Mouse (Mus musculus): ENCODE measurements around the gene Ints5. TPM values are rescaled to one million over a fixed set of nuclear protein-coding genes. Genes with fewer than 3 reads are reported as not detected.
A peak's percentile ranks its signal among the peaks of the same experiment; 100 is the strongest.
"Not testable (repeated sequence)": the region's sequence is repeated elsewhere in the genome, so short reads cannot be mapped to it uniquely, and the experiment has no call there.

Ints5 gene
- polyA plus RNA-seq, 1 experiment from 2014 or later, result 29.3 TPM

DNA sequence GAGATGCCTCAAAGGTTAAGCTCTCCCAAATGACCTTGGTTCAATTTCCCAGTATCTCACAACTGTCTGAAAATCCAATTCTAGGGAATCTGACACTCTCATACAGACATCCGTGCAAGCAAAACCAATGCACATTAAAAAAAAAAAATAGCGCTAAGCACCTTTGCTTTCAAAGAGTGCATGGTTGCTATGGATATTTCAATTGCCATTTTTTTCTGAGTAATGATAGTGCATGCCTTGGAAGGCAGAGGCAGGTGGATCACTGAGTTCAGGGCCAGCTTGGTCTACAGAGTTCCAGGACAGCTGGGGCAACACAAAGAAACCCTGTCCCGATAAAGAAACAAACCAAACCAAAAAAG, 11.8 kb upstream of the Ints5 start:
- Histone ChIP-seq H3K4me1 (ENCODE audit: control insufficient read depth, insufficient read depth, low read length) (no peaks in the 10 kb centered on the region), H3K36me3 (ENCODE audit: control insufficient read depth, insufficient read depth, low read length) (peaks cover 9% of the 10 kb centered on the region), H3K4me2 (replicated peaks; ENCODE audit: low read depth, low read length) (peak overlapping the region; percentile 84), H3K9me3 (ENCODE audit: control insufficient read depth, low read depth, low read length) (no peaks in the 10 kb centered on the region), H3K4me3 (ENCODE audit: low read depth, low read length) (peak overlapping the region; percentile 85), H3K9ac (replicated peaks; ENCODE audit: low read depth, low read length) (peak overlapping the region; percentile 83; the same call in 1 of the 2 replicates), H3K27me3 (ENCODE audit: control insufficient read depth, insufficient read depth, low read length) (no peaks in the 10 kb centered on the region), H3K27ac (ENCODE audit: low read length) (no peak overlapping the region)
- 14% methylated on average over 3 of the region's 3 CpGs for WGBS
- no peak for ATAC-seq (ENCODE audit: insufficient number of reproducible peaks, insufficient read depth, low FRiP score, low read depth)

DNA sequence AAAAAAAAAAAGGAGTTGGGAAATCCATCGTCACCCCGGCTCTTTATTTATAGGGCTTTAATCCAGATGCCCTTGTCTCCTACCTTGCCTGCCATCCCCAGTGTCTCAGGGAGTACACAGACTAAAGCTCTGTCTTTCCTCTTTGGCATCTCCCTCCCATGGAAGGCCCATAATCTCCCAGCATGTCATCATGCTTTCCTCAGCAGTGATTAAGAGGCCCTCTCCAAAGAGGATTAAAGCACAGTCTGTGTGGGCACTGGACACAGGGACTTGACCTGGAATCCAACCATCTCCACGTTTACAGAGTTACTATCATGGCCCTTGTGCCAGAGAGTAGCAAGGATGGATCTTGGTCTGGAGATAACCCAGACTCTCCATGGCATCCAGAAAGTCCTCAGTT, 9.2 kb upstream of the Ints5 start, which contains the start of the genes Lbhd1 and Gm49403:
TSS of gene Lbhd1 (plus strand) at position 117 of the 400 bp plus-strand sequence.
TSS of gene Gm49403 (plus strand) at position 315 of the 400 bp plus-strand sequence.
- Histone ChIP-seq H3K4me2 (replicated peaks; ENCODE audit: low read depth, low read length) (no peak within 1 kb of the TSS), H3K36me3 (ENCODE audit: control insufficient read depth, insufficient read depth, low read length) (no peaks in the 10 kb centered on the region; the same call in 1 of the 2 replicates), H3K4me3 (ENCODE audit: low read depth, low read length) (no peak within 1 kb of the TSS), H3K27ac (ENCODE audit: low read length) (no peak within 1 kb of the TSS), H3K9ac (replicated peaks; ENCODE audit: low read depth, low read length) (no peak within 1 kb of the TSS), H3K27me3 (ENCODE audit: control insufficient read depth, insufficient read depth, low read length) (no peaks in the 10 kb centered on the region), H3K4me1 (ENCODE audit: control insufficient read depth, insufficient read depth, low read length) (0 out of 2 replicates have a peak, but pooled peaks cover 4% of the 10 kb centered on the region), H3K9me3 (ENCODE audit: control insufficient read depth, low read depth, low read length) (no peaks in the 10 kb centered on the region)
- ATAC-seq (ENCODE audit: insufficient number of reproducible peaks, insufficient read depth, low FRiP score, low read depth), result no peak
- WGBS, result 78% methylated on average over 3 of the region's 3 CpGs

DNA sequence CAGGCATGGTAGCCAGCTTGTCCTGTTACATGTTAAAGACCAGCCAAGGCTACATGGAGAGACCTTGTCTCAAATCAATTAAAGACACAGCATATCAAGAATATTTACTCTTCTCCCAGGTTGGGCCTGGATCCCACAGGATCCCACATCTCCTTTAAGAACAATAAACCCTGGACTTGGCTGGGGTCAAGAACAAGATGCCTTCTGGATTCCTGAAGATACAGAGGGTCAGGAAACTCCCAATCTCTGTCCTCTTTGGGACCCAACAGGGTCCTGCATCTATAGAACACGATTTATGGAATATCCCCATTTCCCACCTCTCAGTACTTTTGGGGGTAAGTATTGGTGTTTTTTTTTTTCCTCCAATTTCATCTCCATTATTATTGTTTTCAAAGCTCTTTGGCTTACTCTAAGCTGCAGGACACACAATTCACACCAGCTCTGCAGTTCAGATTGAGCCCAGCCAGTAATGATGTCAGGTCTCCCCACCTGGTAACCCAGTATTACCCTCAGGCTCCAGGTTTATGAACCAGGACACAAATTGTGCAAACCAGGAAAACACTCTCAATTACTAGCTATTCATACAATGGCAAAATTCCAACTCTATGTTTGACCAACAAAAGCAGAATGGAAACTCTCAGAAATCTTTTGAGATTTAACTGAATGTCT, 5.8 kb upstream of the Ints5 start:
- 55% methylated on average over 1 of the region's 1 CpGs for WGBS
- Histone ChIP-seq H3K4me3 (ENCODE audit: low read depth, low read length) (peak overlapping the region; percentile 59), H3K9me3 (ENCODE audit: control insufficient read depth, low read depth, low read length) (no peaks in the 10 kb centered on the region), H3K4me1 (ENCODE audit: control insufficient read depth, insufficient read depth, low read length) (0 out of 2 replicates have a peak, but pooled peaks cover 10% of the 10 kb centered on the region), H3K9ac (replicated peaks; ENCODE audit: low read depth, low read length) (no peak overlapping the region), H3K27ac (ENCODE audit: low read length) (peak overlapping the region; percentile 85; the same call in 1 of the 2 replicates), H3K27me3 (ENCODE audit: control insufficient read depth, insufficient read depth, low read length) (no peaks in the 10 kb centered on the region), H3K4me2 (replicated peaks; ENCODE audit: low read depth, low read length) (peak overlapping the region; percentile 64), H3K36me3 (ENCODE audit: control insufficient read depth, insufficient read depth, low read length) (peaks cover 9% of the 10 kb centered on the region)
- no peak for ATAC-seq (ENCODE audit: insufficient number of reproducible peaks, insufficient read depth, low FRiP score, low read depth)

DNA sequence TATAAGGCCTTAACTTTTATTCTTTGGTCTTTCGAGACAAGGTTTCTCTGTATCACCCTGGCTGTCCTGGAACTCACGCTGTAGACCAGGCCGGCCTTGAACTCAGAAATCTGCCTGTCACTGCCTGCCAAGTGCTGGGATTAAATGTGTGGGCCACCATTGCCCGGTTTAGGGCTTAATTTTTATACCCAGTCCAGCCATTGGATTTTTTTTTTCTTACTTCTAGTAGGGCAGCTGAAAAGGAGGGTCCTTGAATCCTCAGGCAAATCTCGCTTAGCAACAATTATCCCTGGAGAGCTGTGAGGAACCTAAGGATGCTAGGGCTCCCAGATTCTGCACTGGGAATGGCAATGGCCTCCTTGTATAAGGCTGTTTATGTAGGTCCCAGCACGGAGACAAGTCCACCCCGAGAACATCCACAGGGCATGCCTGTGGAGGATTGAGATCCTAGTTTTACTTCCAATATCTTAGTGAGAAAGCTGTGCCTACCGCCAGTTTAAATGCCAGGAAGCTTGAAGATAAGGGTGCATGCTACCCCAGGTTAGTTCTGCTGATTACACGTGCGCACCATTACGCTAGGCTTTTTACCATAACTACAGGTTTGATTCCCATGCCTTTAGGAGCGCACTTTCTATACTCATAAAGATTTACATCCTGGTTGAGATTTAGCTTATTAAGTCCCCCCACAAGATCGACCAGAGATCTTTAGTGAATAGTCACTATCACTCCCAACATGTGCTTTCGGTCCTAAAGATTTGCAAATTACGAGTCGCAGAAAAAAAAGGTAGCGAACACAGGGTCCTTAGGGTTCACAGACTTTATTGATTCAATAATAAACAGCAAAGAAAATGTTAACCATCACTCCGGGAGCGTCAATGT, 5.0 kb upstream of the Ints5 start:
- peak overlapping the region; percentile 59 for H3K9ac ChIP-seq (replicated peaks; ENCODE audit: low read depth, low read length)
- H3K4me2 ChIP-seq (replicated peaks; ENCODE audit: low read depth, low read length), result peak overlapping the region; percentile 64
- H3K27ac ChIP-seq (ENCODE audit: low read length), result peak overlapping the region; percentile 85
- H3K4me3 ChIP-seq (ENCODE audit: low read depth, low read length), result peak overlapping the region; percentile 59
- 13% methylated on average over 19 of the region's 19 CpGs for WGBS
- H3K9me3 ChIP-seq (ENCODE audit: control insufficient read depth, low read depth, low read length), result no peaks in the 10 kb centered on the region
- no peak for ATAC-seq (ENCODE audit: insufficient number of reproducible peaks, insufficient read depth, low FRiP score, low read depth)
- H3K4me1 ChIP-seq (ENCODE audit: control insufficient read depth, insufficient read depth, low read length), result 0 out of 2 replicates have a peak, but pooled peaks cover 10% of the 10 kb centered on the region
- no peaks in the 10 kb centered on the region for H3K27me3 ChIP-seq (ENCODE audit: control insufficient read depth, insufficient read depth, low read length)
- H3K36me3 ChIP-seq (ENCODE audit: control insufficient read depth, insufficient read depth, low read length), result peaks cover 9% of the 10 kb centered on the region

DNA sequence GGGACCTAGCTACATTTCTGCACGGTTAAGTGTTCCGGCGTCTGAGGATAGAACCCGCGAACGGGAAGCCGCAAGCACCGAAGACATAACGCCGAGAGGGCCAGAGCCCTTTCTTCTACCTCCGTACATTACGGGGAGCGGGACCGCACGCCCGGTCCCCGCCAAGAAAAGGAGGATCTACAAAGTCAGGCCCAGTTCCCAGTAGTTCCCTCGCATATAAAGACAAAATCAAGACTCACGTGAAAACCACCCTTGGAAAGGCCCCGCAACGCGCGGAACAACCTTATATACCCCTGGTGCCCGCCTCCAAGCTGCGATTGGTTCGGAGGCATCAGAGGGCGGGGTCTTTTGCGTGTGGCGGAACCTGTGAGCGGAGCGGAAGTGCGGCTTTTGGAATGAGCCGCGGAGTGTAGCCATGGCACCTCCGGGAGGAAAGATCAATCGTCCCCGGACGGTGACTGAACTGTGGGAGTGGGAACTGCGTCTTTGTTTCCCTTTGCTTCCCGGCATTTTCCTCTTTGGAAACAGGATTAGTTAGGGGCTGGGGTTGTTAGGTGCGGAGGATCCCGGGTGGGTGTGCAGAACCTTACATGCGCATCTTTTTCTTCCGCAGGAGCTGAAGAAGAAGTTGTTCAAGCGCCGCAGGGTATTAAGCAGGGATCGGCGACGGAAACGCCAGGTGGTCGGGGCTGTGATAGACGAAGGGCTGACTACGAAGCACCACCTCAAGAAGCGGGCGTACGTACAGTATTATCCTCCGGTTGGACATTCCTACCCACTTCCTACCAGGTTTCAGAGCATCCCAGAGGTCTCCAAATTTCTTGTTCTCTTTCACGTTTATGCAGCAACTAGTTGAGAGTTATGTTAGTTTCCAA, 4.1 kb upstream of the Ints5 start, which contains the start of the genes 1810009A15Rik and Gm49416:
TSS of gene 1810009A15Rik (plus strand) at position 343 of the 875 bp plus-strand sequence.
TSS of gene Gm49416 (plus strand) at position 416 of the 875 bp plus-strand sequence.
- peak within 1 kb of the TSS; percentile 89 for H3K27ac ChIP-seq (ENCODE audit: low read length)
- peak within 1 kb of the TSS; percentile 76 for H3K4me2 ChIP-seq (replicated peaks; ENCODE audit: low read depth, low read length)
- H3K36me3 ChIP-seq (ENCODE audit: control insufficient read depth, insufficient read depth, low read length), result peaks cover 9% of the 10 kb centered on the region
- H3K27me3 ChIP-seq (ENCODE audit: control insufficient read depth, insufficient read depth, low read length), result no peaks in the 10 kb centered on the region
- H3K4me3 ChIP-seq (ENCODE audit: low read depth, low read length), result peak within 1 kb of the TSS; percentile 59
- H3K9ac ChIP-seq (replicated peaks; ENCODE audit: low read depth, low read length), result peak within 1 kb of the TSS; percentile 59
- no peaks in the 10 kb centered on the region for H3K9me3 ChIP-seq (ENCODE audit: control insufficient read depth, low read depth, low read length)
- ATAC-seq (ENCODE audit: insufficient number of reproducible peaks, insufficient read depth, low FRiP score, low read depth), result peak; percentile 95
- WGBS, result under 1% methylated on average over 58 of the region's 58 CpGs
- H3K4me1 ChIP-seq (ENCODE audit: control insufficient read depth, insufficient read depth, low read length), result peaks cover 12% of the 10 kb centered on the region; the same call in 1 of the 2 replicates

DNA sequence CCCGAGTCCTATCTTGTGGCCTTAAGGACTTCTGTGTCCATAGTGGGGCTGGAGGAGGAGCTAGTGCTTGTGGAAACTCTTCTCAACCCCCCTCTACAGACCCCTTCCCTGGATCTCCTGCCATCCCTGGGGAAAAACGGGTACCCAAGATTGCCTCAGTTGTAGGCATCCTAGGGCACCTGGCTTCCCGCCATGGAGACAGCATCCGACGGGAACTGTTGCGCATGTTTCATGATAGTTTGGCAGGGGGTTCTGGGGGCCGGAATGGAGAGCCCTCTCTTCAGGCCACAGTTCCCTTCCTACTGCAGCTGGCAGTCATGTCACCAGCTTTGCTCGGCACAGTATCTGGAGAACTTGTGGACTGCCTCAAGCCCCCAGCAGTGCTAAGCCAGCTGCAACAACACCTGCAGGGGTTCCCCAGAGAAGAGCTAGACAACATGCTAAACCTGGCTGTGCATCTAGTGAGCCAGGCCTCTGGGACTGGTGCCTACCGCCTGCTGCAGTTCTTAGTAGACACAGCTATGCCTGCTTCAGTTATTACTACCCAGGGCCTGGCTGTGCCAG, 2.7 kb downstream of the Ints5 start:
- Histone ChIP-seq H3K4me3 (ENCODE audit: low read depth, low read length) (no peak overlapping the region), H3K27ac (ENCODE audit: low read length) (no peak overlapping the region), H3K9me3 (ENCODE audit: control insufficient read depth, low read depth, low read length) (no peaks in the 10 kb centered on the region), H3K4me1 (ENCODE audit: control insufficient read depth, insufficient read depth, low read length) (peaks cover 20% of the 10 kb centered on the region), H3K4me2 (replicated peaks; ENCODE audit: low read depth, low read length) (no peak overlapping the region), H3K27me3 (ENCODE audit: control insufficient read depth, insufficient read depth, low read length) (no peaks in the 10 kb centered on the region), H3K36me3 (ENCODE audit: control insufficient read depth, insufficient read depth, low read length) (peaks cover 28% of the 10 kb centered on the region), H3K9ac (replicated peaks; ENCODE audit: low read depth, low read length) (no peak overlapping the region)
- 96% methylated on average over 9 of the region's 9 CpGs for WGBS
- ATAC-seq (ENCODE audit: insufficient number of reproducible peaks, insufficient read depth, low FRiP score, low read depth), result no peak

DNA sequence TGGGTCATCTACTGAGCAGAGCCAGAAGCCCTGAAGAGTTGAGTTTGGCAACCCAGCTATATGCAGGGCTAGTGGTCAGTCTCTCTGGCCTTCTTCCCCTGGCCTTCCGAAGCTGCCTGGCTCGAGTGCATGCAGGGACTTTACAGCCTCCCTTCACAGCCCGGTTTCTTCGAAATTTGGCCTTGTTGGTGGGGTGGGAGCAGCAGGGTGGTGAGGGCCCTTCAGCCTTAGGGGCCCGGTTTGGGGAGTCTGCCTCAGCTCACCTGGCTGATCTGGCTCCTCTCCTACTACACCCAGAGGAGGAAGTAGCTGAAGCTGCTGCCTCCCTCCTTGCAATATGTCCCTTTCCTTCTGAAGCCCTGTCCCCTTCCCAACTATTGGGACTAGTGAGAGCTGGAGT, 3.4 kb downstream of the Ints5 start:
- H3K27ac ChIP-seq (ENCODE audit: low read length), result not testable (repeated sequence)

More for the DNA sequence above, 3.4 kb downstream of the Ints5 start:
- not testable (repeated sequence) for H3K9ac ChIP-seq (replicated peaks; ENCODE audit: low read depth, low read length); H3K9me3 ChIP-seq (ENCODE audit: control insufficient read depth, low read depth, low read length); H3K27me3 ChIP-seq (ENCODE audit: control insufficient read depth, insufficient read depth, low read length); H3K4me2 ChIP-seq (replicated peaks; ENCODE audit: low read depth, low read length); H3K4me3 ChIP-seq (ENCODE audit: low read depth, low read length); ATAC-seq (ENCODE audit: insufficient number of reproducible peaks, insufficient read depth, low FRiP score, low read depth)
- peaks cover 25% of the 10 kb centered on the region for H3K36me3 ChIP-seq (ENCODE audit: control insufficient read depth, insufficient read depth, low read length)
- 81% methylated on average over 5 of the region's 5 CpGs for WGBS
- H3K4me1 ChIP-seq (ENCODE audit: control insufficient read depth, insufficient read depth, low read length), result peaks cover 20% of the 10 kb centered on the region
